Mouse (Mus musculus) hindbrain, embryonic 13.5 days (tissue): ENCODE measurements around the gene Shtn1. TPM values are rescaled to one million over a fixed set of nuclear protein-coding genes. Genes with fewer than 3 reads are reported as not detected.

Experiments used
- ATAC-seq: fragments of 200-750 bp; cut with Nextera tagmentation; 2 replicates; pipeline ENCODE4 v1.8.0; 2017; ENCODE audit warnings: moderate TSS enrichment; ENCODE audit not compliant: low FRiP score
- H3K27ac ChIP-seq: fragments of 300-500 bp; sonication (generic); 2 replicates; pipeline ENCODE4 v1.5.1; 2015; ENCODE audit warnings: inconsistent platforms, mild to moderate bottlenecking, moderate library complexity
- H3K27me3 ChIP-seq: fragments of 300-500 bp; sonication (generic); 2 replicates; pipeline ENCODE4 v1.6.1; 2015; ENCODE audit warnings: mild to moderate bottlenecking, inconsistent platforms
- H3K36me3 ChIP-seq: fragments of 300-500 bp; sonication (generic); 2 replicates; pipeline ENCODE4 v1.6.1; 2015; ENCODE audit warnings: mild to moderate bottlenecking, inconsistent platforms
- H3K4me1 ChIP-seq: fragments of 300-500 bp; sonication (generic); replicated peaks from 2 replicates; pipeline ENCODE4 v1.6.1; 2015; ENCODE audit warnings: inconsistent platforms
- H3K4me2 ChIP-seq: fragments of 300-500 bp; sonication (generic); 2 replicates; pipeline ENCODE4 v1.6.1; 2015; ENCODE audit warnings: inconsistent platforms, mild to moderate bottlenecking, moderate library complexity
- H3K4me3 ChIP-seq: fragments of 300-500 bp; sonication (generic); 2 replicates; pipeline ENCODE4 v1.5.1; 2015; ENCODE audit warnings: mild to moderate bottlenecking, inconsistent platforms
- H3K9ac ChIP-seq: fragments of 300-500 bp; sonication (generic); 2 replicates; pipeline ENCODE4 v1.6.1; 2015; ENCODE audit warnings: mild to moderate bottlenecking, inconsistent platforms
- H3K9me3 ChIP-seq: fragments of 300-500 bp; sonication (generic); 2 replicates; pipeline ENCODE4 v1.6.1; 2016; ENCODE audit warnings: inconsistent platforms
- WGBS: fragments of 180-500 bp; shearing (Covaris S2); methylation state at CpG from one replicate; pipeline ENCODE4 v1.1.7; 2015; 5-methylcytosine and 5-hydroxymethylcytosine counted together
- polyA plus RNA-seq: library from polyadenylated mRNA; unstranded; fragments of >200 nt; fragmentation: Nextera tagmentation; extraction: Ambion mirVana; gene quantifications from 2 replicates; pipeline ENCODE4 v1.2.1, GENCODE M21; 2015

Shtn1 gene
- polyA plus RNA-seq, 1 experiment from 2014 or later: 29.6 TPM

- no peak for ATAC-seq
- 0 out of 2 replicates have a peak, but pooled peaks cover 6% of the 10 kb centered on the region for H3K27me3 ChIP-seq
- H3K27ac ChIP-seq: no peak overlapping the region
- WGBS: 81% methylated on average over 6 of the region's 6 CpGs
- H3K4me1 ChIP-seq: peaks cover 4% of the 10 kb centered on the region; the same call in 1 of the 2 replicates
- H3K9me3 ChIP-seq: no peaks in the 10 kb centered on the region
- peaks cover 19% of the 10 kb centered on the region for H3K36me3 ChIP-seq
- H3K4me3 ChIP-seq: no peak overlapping the region
- no peak overlapping the region for H3K9ac ChIP-seq
- H3K4me2 ChIP-seq: no peak overlapping the region
These were observed 73.1 kb downstream of the Shtn1 start for GRCm38 (mm10) chr19:59002827-59003226.

GRCm38 (mm10) chr19:58981571-58981970, 94.3 kb downstream of the Shtn1 start:
- WGBS: 12% methylated on average over 9 of the region's 9 CpGs
- Histone ChIP-seq H3K4me2 (no peak overlapping the region), H3K36me3 (no peaks in the 10 kb centered on the region), H3K27me3 (peaks cover 90% of the 10 kb centered on the region), H3K4me1 (peaks cover 21% of the 10 kb centered on the region), H3K4me3 (no peak overlapping the region), H3K9me3 (no peaks in the 10 kb centered on the region), H3K9ac (no peak overlapping the region), H3K27ac (no peak overlapping the region)
- ATAC-seq: no peak

GRCm38 (mm10) chr19:58980056-58980440, 95.9 kb downstream of the Shtn1 start:
- Histone ChIP-seq H3K4me3 (no peak overlapping the region), H3K9ac (no peak overlapping the region), H3K4me1 (peaks cover 21% of the 10 kb centered on the region), H3K27ac (no peak overlapping the region), H3K9me3 (no peaks in the 10 kb centered on the region), H3K27me3 (peaks cover 91% of the 10 kb centered on the region), H3K36me3 (no peaks in the 10 kb centered on the region), H3K4me2 (peak overlapping the region; percentile 34; the same call in 1 of the 2 replicates)
- WGBS: 61% methylated on average over 5 of the region's 5 CpGs
- no peak for ATAC-seq

DNA sequence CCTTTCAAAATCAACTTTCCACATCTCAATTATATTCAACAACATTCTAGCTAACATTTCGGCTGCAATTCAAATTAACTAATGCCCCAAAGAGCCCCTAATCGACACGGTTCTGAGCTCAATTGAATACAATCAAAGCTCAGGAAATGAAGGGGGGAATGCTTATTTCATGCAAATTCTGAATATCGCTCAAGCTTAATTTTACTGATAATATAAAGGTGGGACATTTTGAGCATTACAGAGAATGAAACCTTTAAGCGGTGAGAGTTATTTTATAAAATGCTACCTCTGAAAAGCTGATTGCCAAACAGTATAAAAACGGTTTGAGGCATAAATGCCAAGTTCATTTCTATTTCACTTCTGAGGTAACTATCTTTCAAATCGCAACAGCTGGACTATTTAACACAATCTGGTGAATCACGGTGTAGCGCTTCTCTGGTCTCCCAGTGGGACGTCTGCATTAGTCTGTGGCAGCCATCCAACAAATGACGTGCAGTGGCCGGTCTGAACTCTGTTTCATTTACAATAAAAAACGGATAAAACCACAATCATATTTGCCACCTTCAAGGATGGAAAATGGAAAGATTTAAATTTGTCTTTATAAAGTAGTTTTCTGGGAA, 96.4 kb downstream of the Shtn1 start:
- Histone ChIP-seq H3K9me3 (no peaks in the 10 kb centered on the region), H3K27me3 (peaks cover 91% of the 10 kb centered on the region), H3K4me1 (peaks cover 21% of the 10 kb centered on the region), H3K36me3 (peaks cover 4% of the 10 kb centered on the region; the same call in 1 of the 2 replicates), H3K9ac (no peak overlapping the region), H3K4me3 (no peak overlapping the region), H3K27ac (no peak overlapping the region), H3K4me2 (peak overlapping the region; percentile 34)
- 26% methylated on average over 13 of the region's 13 CpGs for WGBS
- ATAC-seq: no peak

DNA sequence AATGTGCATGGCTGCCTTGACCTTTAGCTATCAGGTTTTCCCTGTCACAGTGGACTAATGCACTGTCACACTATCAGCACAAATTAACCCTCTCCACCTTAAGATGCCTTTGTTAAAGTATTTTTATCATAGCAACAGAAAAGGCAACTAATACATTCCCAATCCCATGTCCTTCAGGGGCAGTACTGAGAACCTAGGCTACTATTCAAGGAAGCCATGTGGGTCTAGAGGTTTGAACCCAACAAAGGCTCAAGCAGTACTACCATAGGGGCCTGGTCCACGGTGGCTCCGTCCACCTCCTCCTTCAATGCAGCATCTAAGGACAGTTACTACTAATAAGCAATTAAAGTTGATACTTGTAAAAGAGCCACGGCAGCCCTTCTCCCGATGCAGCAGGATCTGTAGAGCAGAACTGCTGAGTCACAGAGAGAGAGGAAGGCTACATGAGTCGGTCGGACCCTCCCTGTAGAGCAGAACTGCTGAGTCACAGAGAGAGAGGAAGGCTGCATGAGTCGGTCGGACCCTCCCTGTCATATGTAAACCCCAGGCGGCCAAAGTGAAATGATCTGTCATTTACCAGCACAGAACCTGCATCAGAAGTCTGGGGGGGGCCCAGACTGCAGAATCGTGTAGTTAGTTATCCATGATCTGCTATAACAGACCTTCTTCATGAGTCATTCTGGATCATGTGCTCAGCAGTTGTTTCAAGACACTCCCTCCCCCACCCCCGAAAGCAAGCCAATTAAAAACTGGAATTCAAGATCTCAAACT, 97.3 kb downstream of the Shtn1 start:
- H3K27ac ChIP-seq: no peak overlapping the region
- H3K27me3 ChIP-seq: peaks cover 90% of the 10 kb centered on the region
- peaks cover 9% of the 10 kb centered on the region; the same call in 1 of the 2 replicates for H3K36me3 ChIP-seq
- H3K9ac ChIP-seq: no peak overlapping the region
- H3K4me1 ChIP-seq: peaks cover 21% of the 10 kb centered on the region
- no peak for ATAC-seq
- peak overlapping the region; percentile 34; the same call in 1 of the 2 replicates for H3K4me2 ChIP-seq
- no peaks in the 10 kb centered on the region for H3K9me3 ChIP-seq
- WGBS: 60% methylated on average over 11 of the region's 11 CpGs
- H3K4me3 ChIP-seq: no peak overlapping the region

DNA sequence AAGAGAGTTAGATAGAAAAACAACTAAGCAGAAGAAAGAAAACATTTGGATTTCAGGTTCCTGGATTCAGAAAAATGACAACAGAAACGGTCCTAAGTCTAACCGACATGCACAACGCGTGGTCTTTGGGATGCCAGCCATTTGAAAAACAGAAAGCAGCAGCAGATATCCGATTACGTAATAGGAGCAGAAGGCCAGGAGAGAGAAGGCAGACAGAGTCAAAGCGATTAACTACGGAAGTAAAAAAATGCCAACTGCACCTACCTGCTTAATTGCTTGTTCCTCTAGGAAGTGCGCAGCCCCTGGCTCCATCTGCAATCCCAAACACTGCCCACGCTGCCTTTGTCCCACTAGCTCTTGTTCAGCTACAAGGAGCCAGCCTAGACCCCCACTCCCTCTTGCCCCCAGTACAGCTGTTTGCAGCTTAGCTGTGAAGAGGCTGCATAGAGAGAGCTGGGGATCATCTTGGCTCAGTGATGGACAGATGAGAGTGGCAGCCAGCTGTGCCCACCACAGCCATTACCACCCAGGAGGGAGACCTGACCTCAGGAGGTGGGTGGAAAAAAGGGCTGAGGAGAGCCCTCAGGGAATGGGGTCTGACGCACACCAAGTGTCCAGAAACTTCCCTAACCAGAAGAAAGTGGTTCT, 100.6 kb downstream of the Shtn1 start:
- H3K9me3 ChIP-seq: no peaks in the 10 kb centered on the region
- H3K4me1 ChIP-seq: peaks cover 15% of the 10 kb centered on the region
- no peak overlapping the region for H3K4me3 ChIP-seq
- no peak overlapping the region for H3K4me2 ChIP-seq
- 77% methylated on average over 11 of the region's 11 CpGs for WGBS
- peaks cover 9% of the 10 kb centered on the region; the same call in 1 of the 2 replicates for H3K36me3 ChIP-seq
- peaks cover 93% of the 10 kb centered on the region for H3K27me3 ChIP-seq
- H3K9ac ChIP-seq: no peak overlapping the region
- H3K27ac ChIP-seq: no peak overlapping the region
- no peak for ATAC-seq

- H3K27me3 ChIP-seq: peaks cover 99% of the 10 kb centered on the region
- no peak overlapping the region for H3K27ac ChIP-seq
- no peak overlapping the region for H3K9ac ChIP-seq
- peaks cover 9% of the 10 kb centered on the region; the same call in 1 of the 2 replicates for H3K36me3 ChIP-seq
- no peak for ATAC-seq
- H3K9me3 ChIP-seq: no peaks in the 10 kb centered on the region
- no peak overlapping the region for H3K4me2 ChIP-seq
- H3K4me1 ChIP-seq: peaks cover 10% of the 10 kb centered on the region
- 84% methylated on average over 8 of the region's 8 CpGs for WGBS
- H3K4me3 ChIP-seq: no peak overlapping the region
These were observed 101.8 kb downstream of the Shtn1 start for GRCm38 (mm10) chr19:58974126-58974525.

GRCm38 (mm10) chr19:58970826-58971225, 105.1 kb downstream of the Shtn1 start:
- Histone ChIP-seq H3K9me3 (no peaks in the 10 kb centered on the region), H3K4me2 (no peak overlapping the region), H3K36me3 (peaks cover 9% of the 10 kb centered on the region; the same call in 1 of the 2 replicates), H3K4me1 (peaks cover 17% of the 10 kb centered on the region), H3K27me3 (peaks cover 96% of the 10 kb centered on the region), H3K4me3 (no peak overlapping the region), H3K9ac (no peak overlapping the region), H3K27ac (no peak overlapping the region)
- 69% methylated on average over 13 of the region's 13 CpGs for WGBS
- no peak for ATAC-seq

DNA sequence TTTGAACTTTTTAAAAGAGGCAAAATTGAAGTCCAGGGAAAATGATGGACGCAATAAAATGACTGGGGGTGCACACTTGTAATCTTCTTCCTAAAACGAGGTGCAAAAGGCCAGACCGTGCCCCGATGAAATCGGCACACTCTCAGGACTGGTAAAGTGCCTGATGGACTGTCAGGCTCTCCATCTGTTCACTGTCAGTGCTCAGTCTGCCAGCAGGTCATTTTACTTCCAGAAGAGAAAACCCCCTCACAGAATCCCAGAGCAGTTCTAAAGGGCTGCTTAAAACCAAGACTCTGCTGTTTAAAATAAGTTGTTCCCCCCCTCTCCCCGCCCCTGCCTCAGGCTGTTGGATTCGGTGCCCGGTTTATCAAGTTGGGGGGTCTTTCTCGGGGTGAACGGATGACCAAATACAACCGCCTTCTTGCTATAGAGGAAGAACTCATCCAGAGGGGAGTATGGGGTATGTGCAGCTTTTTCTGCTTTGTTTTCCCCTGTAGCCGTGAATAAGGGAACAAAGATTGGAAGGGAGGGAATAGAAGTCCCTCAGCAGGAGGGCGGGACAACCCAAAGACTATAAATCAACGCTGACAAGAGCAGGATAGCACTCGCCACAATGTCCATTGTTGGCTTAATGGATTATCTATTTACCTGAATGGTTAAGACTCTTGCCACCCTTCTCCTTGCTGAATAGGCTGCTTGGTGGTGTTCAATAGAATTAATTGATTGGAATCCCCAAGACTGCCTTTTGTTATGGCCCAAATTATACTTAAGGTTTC, 107.0 kb downstream of the Shtn1 start:
- Histone ChIP-seq H3K4me3 (no peak overlapping the region), H3K36me3 (no peaks in the 10 kb centered on the region), H3K9me3 (no peaks in the 10 kb centered on the region), H3K4me1 (peaks cover 17% of the 10 kb centered on the region), H3K27me3 (peaks cover 95% of the 10 kb centered on the region), H3K4me2 (peak overlapping the region; percentile 23), H3K9ac (no peak overlapping the region), H3K27ac (no peak overlapping the region)
- 18% methylated on average over 15 of the region's 15 CpGs for WGBS
- no peak for ATAC-seq

DNA sequence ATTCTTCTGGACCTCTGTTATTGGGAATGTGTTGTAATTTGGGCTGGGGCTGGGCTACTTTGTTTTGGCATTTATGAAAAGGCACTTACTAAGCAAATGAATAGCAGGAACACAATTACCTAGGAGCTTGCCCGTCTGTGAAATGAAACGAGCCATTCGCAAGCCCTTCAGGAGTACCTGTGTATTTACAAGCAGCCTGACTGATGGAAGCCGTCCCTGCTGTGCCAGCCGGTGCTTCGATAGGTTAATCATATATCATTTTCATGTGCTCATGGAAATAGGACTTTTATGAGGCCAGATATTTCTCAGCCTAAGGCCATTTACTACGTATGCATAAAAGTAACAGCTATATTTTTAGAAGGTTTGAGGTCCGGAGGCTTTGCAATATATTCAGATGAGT, 112.9 kb downstream of the Shtn1 start:
- peaks cover 3% of the 10 kb centered on the region; the same call in 1 of the 2 replicates for H3K4me1 ChIP-seq
- no peak for ATAC-seq
- no peak overlapping the region for H3K9ac ChIP-seq
- H3K27ac ChIP-seq: no peak overlapping the region
- 65% methylated on average over 8 of the region's 8 CpGs for WGBS
- peaks cover 82% of the 10 kb centered on the region for H3K27me3 ChIP-seq
- no peaks in the 10 kb centered on the region for H3K9me3 ChIP-seq
- H3K36me3 ChIP-seq: no peaks in the 10 kb centered on the region
- H3K4me2 ChIP-seq: no peak overlapping the region
- no peak overlapping the region for H3K4me3 ChIP-seq

DNA sequence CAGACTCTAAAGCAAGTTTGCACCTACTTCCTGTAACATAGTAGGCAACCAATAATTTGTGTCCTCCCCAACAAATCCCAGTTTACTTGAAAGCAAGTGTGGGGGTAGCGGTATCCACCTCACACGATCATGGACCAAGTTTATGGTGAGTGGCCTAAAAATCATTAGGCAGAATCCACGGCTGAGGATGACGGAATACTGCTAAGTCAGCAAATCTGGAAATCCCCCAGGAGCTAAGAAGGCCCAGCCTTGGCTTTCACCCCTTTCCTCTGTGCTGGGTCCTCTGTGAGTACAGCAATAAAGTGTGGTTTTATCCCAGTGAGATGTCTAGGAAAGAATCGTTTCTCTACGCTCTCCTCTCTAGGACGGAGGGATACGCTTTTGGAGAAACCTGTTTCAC, 121.1 kb downstream of the Shtn1 start:
- Histone ChIP-seq H3K4me1 (no peaks in the 10 kb centered on the region), H3K27ac (no peak overlapping the region), H3K4me2 (no peak overlapping the region), H3K4me3 (no peak overlapping the region), H3K9me3 (no peaks in the 10 kb centered on the region), H3K36me3 (no peaks in the 10 kb centered on the region), H3K9ac (no peak overlapping the region), H3K27me3 (peaks cover 77% of the 10 kb centered on the region)
- ATAC-seq: no peak
- 90% methylated on average over 8 of the region's 8 CpGs for WGBS

DNA sequence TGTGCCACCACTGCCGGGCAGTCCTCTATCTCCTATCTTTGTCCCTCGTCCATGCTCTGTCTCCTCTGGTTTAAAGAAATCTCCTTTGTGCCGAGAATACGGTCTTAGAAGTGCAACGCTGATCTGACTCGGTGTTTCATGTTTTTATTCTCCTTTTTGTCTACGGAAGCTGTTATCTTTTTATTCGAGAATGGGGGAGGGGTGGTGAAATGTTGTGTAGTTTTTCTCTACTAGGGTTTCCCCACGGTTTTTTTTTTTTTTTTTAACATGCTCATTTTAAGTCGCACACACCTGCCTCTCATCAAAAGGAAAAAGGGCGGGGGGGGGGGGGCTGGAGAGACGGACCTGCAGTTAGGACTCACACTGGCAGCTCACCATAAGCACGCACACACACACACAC, 123.7 kb downstream of the Shtn1 start:
- Histone ChIP-seq H3K9me3 (no peaks in the 10 kb centered on the region), H3K27me3 (peaks cover 78% of the 10 kb centered on the region), H3K36me3 (no peaks in the 10 kb centered on the region), H3K9ac (no peak overlapping the region), H3K4me2 (no peak overlapping the region), H3K27ac (no peak overlapping the region), H3K4me3 (no peak overlapping the region), H3K4me1 (no peaks in the 10 kb centered on the region)
- WGBS: 77% methylated on average over 12 of the region's 13 CpGs
- no peak for ATAC-seq
